Mouse (Mus musculus): ENCODE measurements at regions not wholly inside any gene's neighbourhood (a gene's known extent, or its start where the extent isn't known, plus 50 kb on each side); places are given as distances from the start of the nearest gene placed in this dataset.
A peak's percentile ranks its signal among the peaks of the same experiment; 100 is the strongest.

DNA sequence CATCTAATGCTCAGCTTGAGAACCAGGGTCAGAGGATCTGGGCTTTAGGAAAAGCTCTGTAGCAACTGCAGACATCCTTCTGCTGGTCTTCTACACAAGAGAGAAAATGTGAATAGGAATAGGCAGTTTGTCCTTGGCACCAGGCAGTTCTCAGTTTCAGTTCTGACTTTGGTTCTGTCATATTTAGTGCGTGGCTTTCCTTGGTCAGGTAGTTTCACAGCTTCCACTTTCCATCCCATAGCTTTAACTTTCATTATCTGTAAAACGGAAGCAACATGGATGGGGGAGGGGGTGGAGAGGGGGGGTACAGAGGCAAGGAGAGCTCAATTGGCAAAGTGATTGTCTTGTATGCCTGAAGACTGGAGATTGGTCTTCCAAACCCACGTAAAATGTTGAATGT, 247.3 kb upstream of the Nrp1 start:
- no peak for DNase-seq (ENCODE audit: low spot score in 2 of 2)

DNA sequence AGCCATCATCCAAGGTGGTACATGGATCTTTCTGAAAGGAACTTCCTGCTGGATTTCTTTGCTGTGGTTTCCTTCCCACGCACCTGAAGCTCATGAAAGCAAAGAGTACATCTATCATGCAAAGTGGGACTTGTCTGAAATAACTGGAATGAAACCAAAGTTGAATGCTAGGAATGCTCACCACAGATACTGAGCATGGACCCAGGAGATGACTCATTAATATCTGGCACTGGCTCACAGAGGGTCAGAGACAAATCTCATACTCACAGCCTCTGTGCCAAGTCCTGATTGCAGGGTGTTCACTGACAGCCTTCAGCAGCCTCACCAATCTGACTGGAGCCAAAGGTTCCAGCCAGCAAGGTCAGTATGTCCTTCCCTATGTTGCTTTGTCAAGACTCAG, 245.3 kb upstream of the Nrp1 start:
- no peak for DNase-seq (ENCODE audit: low spot score in 2 of 2)

DNA sequence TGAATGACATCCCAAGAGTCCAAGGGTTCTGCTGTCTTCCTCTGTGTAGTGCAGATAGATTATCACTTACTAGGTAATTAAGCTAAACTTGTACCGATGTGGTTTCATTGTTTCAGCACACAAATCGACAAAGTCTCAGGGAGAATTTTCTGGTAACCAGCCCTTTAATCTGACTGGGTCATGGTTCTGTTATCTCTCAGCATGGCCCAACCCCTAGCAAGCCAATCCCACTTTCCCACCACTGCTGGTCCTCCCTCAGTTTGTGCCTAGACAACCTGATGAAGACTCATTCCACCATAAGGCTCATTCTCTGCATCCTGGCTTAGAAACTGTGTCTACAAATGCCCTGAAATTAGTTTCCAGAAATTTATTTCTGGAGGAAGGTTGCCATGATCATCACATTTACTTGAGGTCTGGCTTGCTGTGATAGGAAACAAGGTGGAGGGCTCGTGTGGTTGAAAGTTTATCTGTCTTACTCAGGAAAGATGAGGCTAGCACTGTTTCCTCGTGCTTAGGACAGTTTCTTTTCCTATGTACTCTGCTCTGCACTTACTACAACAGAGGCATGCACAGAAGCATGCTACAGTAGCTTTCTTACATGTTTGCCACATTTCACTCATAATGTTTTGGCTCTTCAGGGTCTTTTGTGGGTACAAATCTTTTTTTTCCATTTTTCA, 217.0 kb upstream of the Nrp1 start:
- DNase-seq (ENCODE audit: low spot score in 2 of 2) = no peak

DNA sequence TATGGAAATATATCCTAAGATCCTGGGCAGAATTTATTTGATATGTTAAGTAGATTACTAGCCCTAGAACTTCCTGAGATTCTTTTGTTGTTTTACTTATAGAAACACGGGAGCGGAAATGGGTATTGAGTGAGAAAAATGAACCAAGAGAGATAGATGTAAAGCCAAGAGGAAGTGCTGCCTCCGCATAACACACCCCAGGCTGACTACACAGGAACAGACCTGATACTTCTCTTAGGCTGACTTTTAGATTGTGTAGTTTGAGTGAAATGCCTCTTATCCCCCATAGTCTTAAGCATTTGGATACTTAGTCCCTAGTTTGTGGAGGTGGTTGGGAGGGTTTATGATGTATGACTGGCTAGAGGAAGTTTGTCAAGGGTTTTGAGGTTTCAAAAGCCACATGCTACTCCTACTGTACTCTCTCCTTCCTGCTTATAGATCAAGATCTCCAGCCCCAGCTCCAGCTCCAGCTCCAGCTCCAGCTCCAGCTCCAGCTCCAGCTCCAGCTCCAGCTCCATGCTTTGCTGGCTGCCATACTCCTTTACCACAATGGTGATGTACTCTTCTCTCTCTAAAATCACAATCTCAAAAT, 210.0 kb upstream of the Nrp1 start:
- DNase-seq (ENCODE audit: low spot score in 2 of 2) = no peak

DNA sequence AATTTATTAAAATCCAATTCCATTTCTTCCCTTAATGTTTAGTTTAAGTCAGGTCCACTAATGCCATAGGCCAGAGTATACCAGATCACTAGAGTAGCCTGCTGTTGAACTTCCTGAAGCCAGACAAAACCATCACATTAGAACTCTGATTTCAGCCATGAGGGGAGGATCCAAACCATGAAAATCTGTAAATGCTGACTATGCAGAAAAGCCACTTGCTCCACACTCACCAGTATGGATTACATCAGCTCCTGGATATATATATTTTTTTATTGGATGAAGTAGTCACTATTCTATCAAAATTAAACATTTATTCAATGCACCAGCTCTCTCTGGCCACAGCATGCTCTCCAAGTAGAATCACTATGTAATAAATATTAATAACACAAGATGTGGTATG, 202.8 kb upstream of the Nrp1 start:
- DNase-seq (ENCODE audit: low spot score in 2 of 2) = no peak

DNA sequence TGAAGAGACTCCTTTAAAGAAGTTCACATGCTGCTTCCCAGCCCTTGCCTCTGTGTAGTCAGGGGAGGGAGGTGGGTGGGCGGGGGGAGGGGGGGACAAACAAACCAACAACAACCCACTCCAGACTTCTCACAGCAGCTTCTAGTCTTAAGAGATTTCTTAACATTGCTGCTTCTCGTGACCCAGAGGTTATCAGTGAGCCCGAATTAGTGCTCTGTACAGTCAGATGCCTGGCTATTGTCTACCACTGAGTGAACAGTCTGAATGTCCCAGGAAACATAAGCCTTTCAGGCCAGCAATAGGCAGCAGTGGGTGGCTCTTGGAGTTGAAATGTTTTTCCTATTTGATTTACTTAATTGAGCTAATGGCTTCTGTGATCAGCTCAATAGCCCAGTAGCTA, 202.2 kb upstream of the Nrp1 start:
- no peak for DNase-seq (ENCODE audit: low spot score in 2 of 2)

DNA sequence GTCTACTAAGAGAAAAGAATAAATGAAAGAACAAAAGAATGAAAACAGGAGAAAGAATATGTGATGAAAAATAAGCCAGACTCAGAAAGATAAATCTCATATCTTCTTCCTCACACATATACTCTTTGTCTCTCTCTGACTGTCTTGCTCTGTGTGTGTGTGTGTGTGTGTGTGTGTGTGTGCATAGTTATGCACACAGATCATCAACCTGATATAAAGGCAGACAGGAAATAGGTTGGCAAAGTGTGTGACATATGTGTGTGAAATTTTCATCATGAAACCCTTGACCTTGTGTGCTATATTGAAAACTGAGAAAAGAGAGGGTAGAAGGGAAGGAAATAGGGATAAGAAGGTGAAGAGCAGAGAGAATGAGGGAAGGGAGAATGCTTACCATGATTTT, 195.5 kb upstream of the Nrp1 start:
- DNase-seq (ENCODE audit: low spot score in 2 of 2) = no peak

DNA sequence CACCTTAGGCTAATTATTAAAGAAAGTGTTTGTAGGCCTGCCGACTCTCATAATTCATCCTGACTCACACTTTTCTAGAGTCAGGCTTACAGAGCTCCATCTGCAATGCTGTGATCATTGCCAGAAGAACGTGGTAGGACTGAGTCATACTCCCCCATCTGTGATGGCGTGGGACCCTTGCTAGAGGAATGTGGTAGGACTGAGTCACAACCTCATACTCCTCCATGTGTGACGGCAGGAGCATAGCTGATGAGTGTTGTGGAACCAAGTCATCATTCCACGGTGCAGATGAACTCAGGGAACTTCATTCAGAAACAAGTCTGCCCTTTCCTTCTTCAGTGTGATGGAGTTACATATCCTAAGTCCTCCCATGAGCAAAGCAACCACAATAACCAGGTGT, 193.4 kb upstream of the Nrp1 start:
- DNase-seq (ENCODE audit: low spot score in 2 of 2) = peak in 1 of 2 experiments; percentile 23

DNA sequence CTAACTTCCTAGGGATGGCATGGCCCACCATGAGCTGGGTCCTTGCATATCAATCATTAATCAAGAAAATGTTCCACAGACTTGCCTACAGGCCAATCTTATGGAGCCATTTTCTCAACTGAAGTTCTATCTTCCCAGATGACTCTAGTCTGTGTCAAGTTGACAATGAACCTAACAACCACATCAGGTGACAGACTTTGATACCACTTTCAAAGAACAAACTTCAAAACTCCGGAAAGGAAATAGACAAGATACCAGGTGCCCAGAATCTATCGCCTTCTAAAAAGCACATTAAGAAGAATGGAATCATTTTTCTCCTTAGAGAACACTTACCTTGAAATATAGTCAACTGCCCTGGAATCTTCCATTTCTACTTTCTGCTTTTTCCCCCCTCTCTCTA, 192.8 kb upstream of the Nrp1 start:
- no peak for DNase-seq (ENCODE audit: low spot score in 2 of 2)

DNA sequence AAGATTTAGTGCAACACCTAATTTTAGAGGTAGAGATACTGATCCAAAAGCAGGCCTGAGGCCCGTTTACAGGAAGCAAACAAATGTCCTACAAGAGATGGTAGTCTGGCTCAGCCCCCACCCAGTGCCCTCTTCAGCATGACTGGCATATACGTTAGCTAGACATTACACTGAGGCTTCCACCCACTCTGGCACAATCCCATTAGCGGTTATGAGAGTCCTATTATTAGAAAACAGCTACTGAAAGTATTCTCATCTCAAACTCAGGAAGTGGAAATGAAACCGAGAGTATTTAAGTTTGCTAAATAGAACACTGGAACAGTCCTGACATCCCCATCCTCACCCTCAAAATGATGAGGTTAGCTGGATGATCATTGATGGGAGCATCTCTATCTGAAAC, 192.3 kb upstream of the Nrp1 start:
- DNase-seq (ENCODE audit: low spot score in 2 of 2) = no peak

DNA sequence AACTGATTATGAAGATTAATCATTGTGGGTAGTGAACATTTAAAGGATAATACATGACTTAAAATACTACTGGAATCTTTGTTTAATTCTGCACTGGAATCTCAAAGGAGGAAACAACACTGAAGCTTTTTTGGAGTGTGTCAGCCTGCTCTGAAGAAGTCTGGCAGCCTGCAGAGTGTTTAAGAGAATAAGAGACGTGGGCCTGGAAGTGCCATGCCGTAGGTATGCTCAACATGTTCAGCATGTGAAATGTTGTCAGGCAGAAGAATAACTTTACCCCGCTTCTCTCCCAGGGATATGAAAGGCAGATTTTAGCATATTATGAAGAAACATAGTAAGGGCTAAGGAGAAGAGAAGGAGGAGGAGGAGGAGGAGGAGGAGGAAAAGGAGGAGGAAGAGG, 189.6 kb upstream of the Nrp1 start:
- peak in 1 of 2 experiments; percentile 37 for DNase-seq (ENCODE audit: low spot score in 2 of 2)

DNA sequence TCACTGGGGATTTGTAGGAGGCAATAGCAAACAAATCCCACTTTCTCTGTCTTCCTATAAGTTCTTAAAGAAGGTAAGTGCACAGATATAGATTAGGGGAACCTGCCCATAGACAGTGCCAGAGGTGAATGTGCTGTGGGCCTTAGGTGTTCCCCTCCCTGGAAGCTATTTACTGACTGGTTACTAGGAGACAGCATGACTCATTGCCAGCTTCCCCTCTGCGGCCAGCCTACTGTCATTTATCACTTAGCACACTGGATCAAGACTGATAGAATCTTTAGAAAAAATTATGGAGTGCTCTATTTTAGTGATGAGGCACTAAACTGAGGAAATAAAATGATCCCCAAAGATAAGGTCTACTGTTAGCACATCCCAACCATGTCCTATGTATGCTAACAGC, 187.3 kb upstream of the Nrp1 start:
- no peak for DNase-seq (ENCODE audit: low spot score in 2 of 2)

DNA sequence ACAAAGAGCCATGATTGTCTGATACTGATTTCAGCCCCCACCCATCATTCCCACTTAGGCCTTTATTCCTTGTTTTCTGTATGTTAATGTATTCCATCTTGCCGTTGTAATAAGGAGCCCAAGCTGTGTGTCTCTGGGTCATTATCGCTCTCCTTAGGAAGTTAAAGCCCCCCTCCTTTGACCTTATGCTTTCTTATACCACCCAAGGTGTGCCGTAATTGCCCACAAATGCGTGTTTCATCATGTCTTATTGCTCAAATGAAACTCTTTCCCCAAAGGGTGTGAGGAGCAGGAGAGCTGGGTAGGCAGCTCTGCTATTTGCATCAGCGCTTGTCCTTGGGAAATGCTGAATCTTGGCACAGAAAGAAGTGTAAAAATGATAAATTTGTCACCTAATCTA, 178.2 kb upstream of the Nrp1 start:
- DNase-seq (ENCODE audit: low spot score in 2 of 2) = no peak

DNA sequence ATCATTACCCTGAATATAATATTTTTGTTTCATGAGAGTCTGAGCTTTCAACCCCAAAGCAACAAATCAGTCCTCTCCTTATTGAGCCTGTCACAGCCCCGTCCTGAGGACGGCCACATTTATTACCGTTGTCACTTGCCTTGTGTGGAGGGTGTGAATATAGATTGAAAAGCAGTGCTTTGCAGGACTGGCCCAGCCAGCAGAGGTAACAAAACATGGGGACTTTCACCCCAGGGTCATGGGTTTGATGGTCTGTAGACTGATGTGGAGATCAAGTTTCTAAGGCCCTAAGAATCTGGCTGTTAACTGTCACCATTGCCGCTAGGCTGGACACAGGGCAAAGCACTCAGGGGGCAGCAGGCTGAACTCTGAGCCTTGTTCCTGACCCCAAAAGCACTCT, 175.3 kb upstream of the Nrp1 start:
- DNase-seq (ENCODE audit: low spot score in 2 of 2) = no peak

DNA sequence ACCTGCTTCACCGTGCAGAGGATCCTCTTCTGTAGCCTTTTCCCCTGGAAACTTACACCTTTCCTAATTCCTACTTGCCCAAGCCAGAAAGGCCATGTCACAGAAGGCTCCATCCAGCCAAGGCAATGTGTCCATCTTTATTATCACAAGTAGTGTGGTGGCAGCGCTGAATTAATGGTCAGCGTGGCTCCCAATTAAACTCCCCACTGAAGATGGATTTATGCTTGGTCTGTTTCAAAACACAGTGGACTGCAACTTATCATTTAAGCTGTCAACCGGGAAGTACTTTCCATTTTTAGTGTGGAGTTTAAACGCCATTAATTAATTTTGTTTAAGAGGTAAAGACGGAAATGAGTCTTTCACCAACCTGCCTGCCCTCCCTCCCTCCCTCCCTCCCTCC, 170.1 kb upstream of the Nrp1 start:
- no peak for DNase-seq (ENCODE audit: low spot score in 2 of 2)

DNA sequence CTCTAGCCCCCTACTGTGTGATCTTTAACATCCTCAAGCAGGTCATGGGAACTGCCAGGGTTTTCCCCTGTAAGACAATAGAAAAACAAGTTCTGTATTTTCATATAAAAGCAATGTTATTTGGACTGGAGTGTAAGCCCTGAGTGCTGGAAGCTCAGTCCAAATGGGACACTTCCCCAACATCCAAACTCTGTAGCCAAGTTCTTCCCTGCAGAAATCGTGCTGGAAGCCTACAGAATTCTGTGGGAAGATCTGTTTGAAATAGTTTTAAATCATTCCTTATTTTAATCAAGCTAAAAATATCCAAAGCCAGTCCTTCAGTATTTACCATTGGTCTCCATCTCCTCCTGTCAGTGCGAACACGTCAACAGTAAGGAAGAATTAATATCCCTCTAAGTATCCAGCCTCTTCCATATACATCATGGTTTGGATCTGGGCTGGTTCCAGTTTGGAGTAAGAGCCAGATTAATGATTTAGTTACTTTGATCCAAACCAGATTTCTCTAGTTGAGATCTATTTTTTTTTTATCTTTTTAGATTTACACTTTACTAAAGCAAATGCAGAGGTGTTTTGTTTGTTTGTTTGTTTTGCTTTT, 165.0 kb upstream of the Nrp1 start:
- DNase-seq (ENCODE audit: low spot score in 2 of 2) = no peak

DNA sequence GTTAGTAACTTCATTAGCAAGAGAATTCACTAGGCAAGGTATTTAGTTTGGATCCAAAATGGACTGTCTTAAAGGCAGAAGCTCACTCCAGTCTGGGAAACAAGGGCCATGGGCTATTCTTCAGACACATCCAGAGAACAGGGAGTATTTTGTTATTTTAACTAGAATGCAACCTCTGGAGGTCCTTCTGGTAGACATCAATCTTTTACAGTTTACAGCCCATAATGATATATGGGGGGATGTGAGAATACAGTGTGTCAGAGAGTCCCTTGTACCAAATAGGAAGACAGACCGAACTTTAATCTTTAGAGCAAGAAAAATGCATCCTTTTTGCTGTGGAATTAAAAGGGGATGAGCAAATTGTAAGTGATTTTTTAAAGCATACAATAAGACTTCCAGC, 157.6 kb upstream of the Nrp1 start:
- no peak for DNase-seq (ENCODE audit: low spot score in 2 of 2)

DNA sequence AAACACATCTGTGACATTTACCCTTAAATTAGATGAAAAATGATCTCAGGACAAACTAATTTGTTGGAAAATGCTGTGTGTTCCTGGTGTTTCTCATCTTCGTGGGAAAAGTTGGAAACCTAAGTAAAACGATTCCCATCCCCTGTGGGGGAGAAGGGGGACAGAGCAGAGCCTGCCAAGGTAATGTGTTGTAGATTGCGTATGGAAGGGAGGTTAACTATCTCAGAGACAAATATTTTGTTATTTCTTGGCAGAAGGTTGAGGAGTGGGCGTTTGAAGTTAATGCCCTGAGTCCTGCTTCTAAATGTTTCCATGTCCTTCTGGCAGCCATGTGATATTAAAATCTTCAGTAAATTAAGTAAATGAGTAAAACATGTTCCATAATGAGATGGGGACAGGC, 156.8 kb upstream of the Nrp1 start:
- no peak for DNase-seq (ENCODE audit: low spot score in 2 of 2)

DNA sequence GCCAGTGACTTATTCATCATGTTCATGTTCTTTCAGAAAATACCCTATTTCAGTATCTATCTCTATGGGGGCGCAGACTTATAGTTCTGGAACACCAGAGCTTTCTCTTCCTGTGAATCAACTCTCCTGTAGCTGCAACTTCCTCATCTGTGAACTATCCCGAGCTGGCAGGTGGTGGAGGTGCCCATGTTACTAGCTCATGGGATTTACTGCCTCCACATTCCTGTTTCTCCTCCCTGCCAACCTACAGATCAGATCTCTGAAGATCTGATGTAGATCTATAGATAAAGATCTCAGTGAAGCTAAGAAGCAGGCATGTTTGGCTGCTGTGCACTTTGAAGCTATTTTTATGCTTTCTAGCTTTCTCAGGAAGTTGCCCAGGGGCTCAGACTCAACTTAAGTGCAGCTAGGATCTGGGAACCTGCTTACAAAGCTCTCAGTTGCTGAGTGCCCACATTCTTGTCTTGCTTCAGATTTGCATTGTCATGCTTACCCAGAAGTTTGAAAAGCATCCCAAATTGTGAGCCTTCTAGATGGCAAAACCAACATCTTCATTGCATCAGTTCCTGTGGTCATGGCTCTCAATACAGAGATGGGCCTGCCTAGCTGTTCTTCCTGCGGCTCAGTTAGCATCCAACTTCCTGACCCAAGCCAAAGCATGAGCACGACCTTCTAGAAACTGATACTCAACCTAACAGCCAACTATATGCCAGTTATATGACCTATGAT, 156.1 kb upstream of the Nrp1 start:
- no peak for DNase-seq (ENCODE audit: low spot score in 2 of 2)

DNA sequence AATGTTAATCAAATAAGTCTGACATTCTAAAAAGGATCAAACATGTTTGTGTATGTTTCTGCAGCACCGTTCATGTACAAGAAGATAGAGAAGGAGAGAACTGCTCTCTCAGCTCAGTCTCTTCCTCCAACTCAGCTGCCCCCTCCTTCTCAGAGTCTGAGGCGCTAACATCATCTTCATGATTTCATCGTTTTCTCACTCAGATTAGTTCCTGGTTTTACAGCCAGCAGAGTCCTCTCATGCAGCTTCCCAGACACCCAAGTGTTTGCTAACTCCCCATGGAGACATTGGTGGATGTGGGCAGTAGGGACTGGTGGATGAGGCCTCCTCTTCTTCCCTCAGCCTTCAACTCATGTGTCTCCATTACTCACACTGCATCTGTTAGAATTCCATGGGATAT, 153.6 kb upstream of the Nrp1 start:
- no peak for DNase-seq (ENCODE audit: low spot score in 2 of 2)

DNA sequence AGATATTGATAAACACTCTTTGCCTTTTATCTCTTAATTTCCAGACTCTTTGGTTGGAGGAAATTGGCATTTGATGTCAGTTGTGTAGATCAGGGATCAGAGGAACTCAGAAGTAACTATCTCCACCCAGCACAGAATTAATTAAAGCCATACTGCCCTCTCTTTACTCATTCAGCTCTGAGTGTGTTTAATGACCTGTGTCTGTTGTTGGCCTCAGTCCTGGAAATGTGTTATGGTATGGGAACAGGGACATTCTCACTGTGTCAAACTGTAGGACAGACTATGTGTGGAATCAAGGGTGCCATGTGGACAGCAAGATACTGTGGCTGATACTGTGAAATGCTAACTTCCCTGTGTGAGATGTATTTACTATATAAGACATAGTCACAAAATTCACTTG, 151.3 kb upstream of the Nrp1 start:
- DNase-seq (ENCODE audit: low spot score in 2 of 2) = no peak

DNA sequence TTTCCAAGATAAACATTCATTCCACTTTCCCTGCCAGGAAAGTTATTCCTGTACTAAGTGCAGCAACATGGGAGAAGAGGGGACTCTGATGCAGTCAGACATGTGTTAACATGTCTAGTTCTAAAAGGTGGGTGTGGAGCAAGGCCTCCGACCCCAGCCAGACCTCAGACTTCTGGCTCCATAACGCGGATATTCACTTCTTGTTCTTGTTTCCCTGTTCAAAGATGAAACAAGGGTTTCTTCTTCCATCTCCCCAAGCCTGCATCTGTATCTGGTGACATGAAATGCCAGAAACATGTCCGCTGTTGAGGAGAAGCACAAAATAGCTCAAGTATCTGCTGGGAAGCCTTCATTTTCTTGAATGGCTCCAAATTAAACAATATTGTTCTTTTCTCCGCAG, 147.6 kb upstream of the Nrp1 start:
- DNase-seq (ENCODE audit: low spot score in 2 of 2) = no peak

DNA sequence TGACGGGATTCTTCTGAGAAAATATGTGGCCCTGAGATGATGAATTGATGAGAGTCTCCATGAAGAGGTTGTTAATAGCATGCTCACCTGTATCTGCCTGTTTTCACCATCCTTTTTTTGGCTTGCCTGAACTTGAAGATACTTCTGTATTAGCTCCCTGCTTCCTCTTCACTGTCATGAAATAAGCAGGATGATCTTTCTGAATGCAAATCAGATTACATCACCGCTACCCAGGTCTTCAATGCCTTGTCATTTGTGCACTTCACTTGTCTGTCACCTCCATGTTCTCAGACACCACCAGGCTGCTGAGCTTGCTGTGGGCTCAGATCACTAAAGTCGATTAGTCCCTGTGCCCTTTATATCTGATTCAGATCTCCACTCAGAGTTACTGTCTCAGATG, 146.2 kb upstream of the Nrp1 start:
- no peak for DNase-seq (ENCODE audit: low spot score in 2 of 2)
